Mouse (Mus musculus): ENCODE results near the gene Srsf7. TPM values are rescaled to one million over a fixed set of nuclear protein-coding genes. Genes with fewer than 3 reads are reported as not detected.
A peak's percentile ranks its signal among the peaks of the same experiment; 100 is the strongest.

Gene Srsf7
- polyA plus RNA-seq, 1 experiment from 2014 or later: 575 TPM

GRCm38 (mm10) chr17:80167851-80168251 lies 39.3 kb downstream of the Srsf7 start:
- H3K36me3 ChIP-seq (ENCODE audit: control insufficient read depth, insufficient read depth): no peaks in the 10 kb centered on the region
- H3K27me3 ChIP-seq (replicated peaks; ENCODE audit: control insufficient read depth, insufficient read depth, low read length): no peaks in the 10 kb centered on the region
- peak; percentile 21 for ATAC-seq
- no peaks in the 10 kb centered on the region for H3K9me3 ChIP-seq (ENCODE audit: control insufficient read depth, low read length)
- H3K4me3 ChIP-seq (replicated peaks; ENCODE audit: low read length): no peak overlapping the region
- 62% methylated on average over 7 of the region's 7 CpGs for WGBS
- H3K9ac ChIP-seq (replicated peaks; ENCODE audit: low read depth, low read length): no peak overlapping the region
- H3K4me1 ChIP-seq (replicated peaks; ENCODE audit: control insufficient read depth, insufficient read depth, low read length): peaks cover 36% of the 10 kb centered on the region
- peak overlapping the region; percentile 56 for H3K4me2 ChIP-seq (ENCODE audit: low read length)
- H3K27ac ChIP-seq (ENCODE audit: low read length): peak overlapping the region; percentile 89

- 76% methylated on average over 4 of the region's 4 CpGs for WGBS
- ATAC-seq: no peak
- H3K9ac ChIP-seq (replicated peaks; ENCODE audit: low read depth, low read length): no peak overlapping the region
- no peak overlapping the region for H3K4me2 ChIP-seq (ENCODE audit: low read length)
- H3K4me3 ChIP-seq (replicated peaks; ENCODE audit: low read length): no peak overlapping the region
- no peaks in the 10 kb centered on the region for H3K36me3 ChIP-seq (ENCODE audit: control insufficient read depth, insufficient read depth)
- peak overlapping the region; percentile 89; the same call in 1 of the 2 replicates for H3K27ac ChIP-seq (ENCODE audit: low read length)
- peaks cover 36% of the 10 kb centered on the region for H3K4me1 ChIP-seq (replicated peaks; ENCODE audit: control insufficient read depth, insufficient read depth, low read length)
- H3K27me3 ChIP-seq (replicated peaks; ENCODE audit: control insufficient read depth, insufficient read depth, low read length): no peaks in the 10 kb centered on the region
- H3K9me3 ChIP-seq (ENCODE audit: control insufficient read depth, low read length): no peaks in the 10 kb centered on the region
Observed at GRCm38 (mm10) chr17:80167436-80167835, 39.7 kb downstream of the Srsf7 start.

GRCm38 (mm10) chr17:80166346-80166745 lies 40.8 kb downstream of the Srsf7 start:
- no peak overlapping the region for H3K9ac ChIP-seq (replicated peaks; ENCODE audit: low read depth, low read length)
- H3K27ac ChIP-seq (ENCODE audit: low read length): peak overlapping the region; percentile 72; the same call in 1 of the 2 replicates
- 62% methylated on average over 6 of the region's 6 CpGs for WGBS
- H3K9me3 ChIP-seq (ENCODE audit: control insufficient read depth, low read length): no peaks in the 10 kb centered on the region
- no peak for ATAC-seq
- no peak overlapping the region; the same call in 1 of the 2 replicates for H3K4me2 ChIP-seq (ENCODE audit: low read length)
- H3K4me3 ChIP-seq (replicated peaks; ENCODE audit: low read length): no peak overlapping the region
- no peaks in the 10 kb centered on the region for H3K36me3 ChIP-seq (ENCODE audit: control insufficient read depth, insufficient read depth)
- peaks cover 36% of the 10 kb centered on the region for H3K4me1 ChIP-seq (replicated peaks; ENCODE audit: control insufficient read depth, insufficient read depth, low read length)
- no peaks in the 10 kb centered on the region for H3K27me3 ChIP-seq (replicated peaks; ENCODE audit: control insufficient read depth, insufficient read depth, low read length)

- 52% methylated on average over 6 of the region's 6 CpGs for WGBS
- Histone ChIP-seq H3K9me3 (ENCODE audit: control insufficient read depth, low read length) (no peaks in the 10 kb centered on the region), H3K4me2 (ENCODE audit: low read length) (peak overlapping the region; percentile 19; the same call in 1 of the 2 replicates), H3K27me3 (replicated peaks; ENCODE audit: control insufficient read depth, insufficient read depth, low read length) (no peaks in the 10 kb centered on the region), H3K9ac (replicated peaks; ENCODE audit: low read depth, low read length) (no peak overlapping the region), H3K4me1 (replicated peaks; ENCODE audit: control insufficient read depth, insufficient read depth, low read length) (peaks cover 36% of the 10 kb centered on the region), H3K27ac (ENCODE audit: low read length) (peak overlapping the region; percentile 75), H3K4me3 (replicated peaks; ENCODE audit: low read length) (no peak overlapping the region), H3K36me3 (ENCODE audit: control insufficient read depth, insufficient read depth) (no peaks in the 10 kb centered on the region)
- ATAC-seq: peak; percentile 76
Observed at GRCm38 (mm10) chr17:80165741-80166140, 41.4 kb downstream of the Srsf7 start.

- Histone ChIP-seq H3K27me3 (replicated peaks; ENCODE audit: control insufficient read depth, insufficient read depth, low read length) (no peaks in the 10 kb centered on the region), H3K4me3 (replicated peaks; ENCODE audit: low read length) (no peak overlapping the region)
- WGBS: 84% methylated on average over 8 of the region's 8 CpGs
Observed at GRCm38 (mm10) chr17:80163991-80164390, 43.1 kb downstream of the Srsf7 start.

GRCm38 (mm10) chr17:80160454-80160853 lies 46.7 kb downstream of the Srsf7 start:
- H3K9ac ChIP-seq (replicated peaks; ENCODE audit: low read depth, low read length): no peak overlapping the region
- H3K9me3 ChIP-seq (ENCODE audit: control insufficient read depth, low read length): no peaks in the 10 kb centered on the region
- H3K27me3 ChIP-seq (replicated peaks; ENCODE audit: control insufficient read depth, insufficient read depth, low read length): no peaks in the 10 kb centered on the region
- 23% methylated on average over 5 of the region's 5 CpGs for WGBS
- no peak overlapping the region for H3K4me2 ChIP-seq (ENCODE audit: low read length)
- peaks cover 2% of the 10 kb centered on the region for H3K4me1 ChIP-seq (replicated peaks; ENCODE audit: control insufficient read depth, insufficient read depth, low read length)
- peak; percentile 61; the same call in 1 of the 2 replicates for ATAC-seq
- no peaks in the 10 kb centered on the region for H3K36me3 ChIP-seq (ENCODE audit: control insufficient read depth, insufficient read depth)
- no peak overlapping the region for H3K4me3 ChIP-seq (replicated peaks; ENCODE audit: low read length)
- no peak overlapping the region for H3K27ac ChIP-seq (ENCODE audit: low read length)

More at GRCm38 (mm10) chr17:80163991-80164390, 43.1 kb downstream of the Srsf7 start:
- Histone ChIP-seq H3K9ac (replicated peaks; ENCODE audit: low read depth, low read length) (no peak overlapping the region), H3K4me2 (ENCODE audit: low read length) (no peak overlapping the region), H3K27ac (ENCODE audit: low read length) (no peak overlapping the region), H3K4me1 (replicated peaks; ENCODE audit: control insufficient read depth, insufficient read depth, low read length) (peaks cover 33% of the 10 kb centered on the region), H3K36me3 (ENCODE audit: control insufficient read depth, insufficient read depth) (no peaks in the 10 kb centered on the region), H3K9me3 (ENCODE audit: control insufficient read depth, low read length) (no peaks in the 10 kb centered on the region)
- ATAC-seq: no peak

- no peaks in the 10 kb centered on the region for H3K27me3 ChIP-seq (replicated peaks; ENCODE audit: control insufficient read depth, insufficient read depth, low read length)
- H3K27ac ChIP-seq (ENCODE audit: low read length): no peak overlapping the region
- 93% methylated on average over 6 of the region's 6 CpGs for WGBS
- H3K4me3 ChIP-seq (replicated peaks; ENCODE audit: low read length): no peak overlapping the region
- H3K4me1 ChIP-seq (replicated peaks; ENCODE audit: control insufficient read depth, insufficient read depth, low read length): no peaks in the 10 kb centered on the region
- H3K36me3 ChIP-seq (ENCODE audit: control insufficient read depth, insufficient read depth): no peaks in the 10 kb centered on the region
- no peak overlapping the region for H3K9ac ChIP-seq (replicated peaks; ENCODE audit: low read depth, low read length)
- ATAC-seq: no peak
- H3K4me2 ChIP-seq (ENCODE audit: low read length): no peak overlapping the region
- no peaks in the 10 kb centered on the region for H3K9me3 ChIP-seq (ENCODE audit: control insufficient read depth, low read length)
Observed at GRCm38 (mm10) chr17:80157489-80157888, 49.6 kb downstream of the Srsf7 start.

GRCm38 (mm10) chr17:80156905-80157304 lies 50.2 kb downstream of the Srsf7 start:
- WGBS: 91% methylated on average over 8 of the region's 8 CpGs

GRCm38 (mm10) chr17:80153631-80154030 lies 53.5 kb downstream of the Srsf7 start:
- Histone ChIP-seq H3K36me3 (ENCODE audit: control insufficient read depth, insufficient read depth) (no peaks in the 10 kb centered on the region), H3K4me2 (ENCODE audit: low read length) (no peak overlapping the region), H3K9ac (replicated peaks; ENCODE audit: low read depth, low read length) (no peak overlapping the region), H3K4me3 (replicated peaks; ENCODE audit: low read length) (no peak overlapping the region), H3K9me3 (ENCODE audit: control insufficient read depth, low read length) (no peaks in the 10 kb centered on the region), H3K27me3 (replicated peaks; ENCODE audit: control insufficient read depth, insufficient read depth, low read length) (no peaks in the 10 kb centered on the region), H3K4me1 (replicated peaks; ENCODE audit: control insufficient read depth, insufficient read depth, low read length) (no peaks in the 10 kb centered on the region), H3K27ac (ENCODE audit: low read length) (no peak overlapping the region)
- ATAC-seq: no peak
- WGBS: 55% methylated on average over 2 of the region's 2 CpGs

More at GRCm38 (mm10) chr17:80156905-80157304, 50.2 kb downstream of the Srsf7 start:
- Histone ChIP-seq H3K9me3 (ENCODE audit: control insufficient read depth, low read length) (no peaks in the 10 kb centered on the region), H3K27ac (ENCODE audit: low read length) (no peak overlapping the region), H3K4me2 (ENCODE audit: low read length) (no peak overlapping the region), H3K4me3 (replicated peaks; ENCODE audit: low read length) (no peak overlapping the region), H3K9ac (replicated peaks; ENCODE audit: low read depth, low read length) (no peak overlapping the region), H3K36me3 (ENCODE audit: control insufficient read depth, insufficient read depth) (no peaks in the 10 kb centered on the region), H3K4me1 (replicated peaks; ENCODE audit: control insufficient read depth, insufficient read depth, low read length) (no peaks in the 10 kb centered on the region), H3K27me3 (replicated peaks; ENCODE audit: control insufficient read depth, insufficient read depth, low read length) (no peaks in the 10 kb centered on the region)
- no peak for ATAC-seq

Measured in forebrain, embryonic 16.5 days (tissue).